Mouse (Mus musculus): ENCODE data around the gene Cops8.
A peak's percentile ranks its signal among the peaks of the same experiment; 100 is the strongest.

Gene Cops8

GRCm38 (mm10) chr1:90650781-90651437 is 48.1 kb downstream of the Cops8 start:
- peak; percentile 89 for DNase-seq (ENCODE audit: low read depth, low spot score)

DNA sequence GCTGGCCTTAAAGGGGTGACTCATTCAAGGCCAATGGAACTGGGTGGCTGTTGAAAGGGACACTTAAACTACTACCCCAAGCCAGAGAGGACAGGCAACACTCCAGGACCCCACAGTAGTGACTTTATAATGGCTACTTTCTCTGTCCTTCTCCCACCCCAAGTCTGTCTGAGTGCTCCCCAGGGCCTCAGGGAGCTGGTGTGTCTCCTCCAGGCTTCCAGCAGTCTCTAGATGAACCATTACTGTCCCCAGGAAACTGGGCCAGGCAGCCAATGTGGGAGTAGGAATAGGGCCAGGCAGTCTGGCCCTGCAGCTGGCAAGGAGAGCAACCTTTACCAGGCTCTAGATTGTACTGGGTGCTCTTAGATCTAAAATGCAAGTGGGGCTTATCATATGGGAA is 49.0 kb downstream of the Cops8 start:
- DNase-seq (ENCODE audit: low read depth, low spot score) = no peak

- DNase-seq (ENCODE audit: low read depth, low spot score) = no peak
These were observed 49.8 kb downstream of the Cops8 start for GRCm38 (mm10) chr1:90652553-90652952.

GRCm38 (mm10) chr1:90656492-90657245 is 53.9 kb downstream of the Cops8 start:
- DNase-seq (ENCODE audit: low read depth, low spot score) = no peak

DNA sequence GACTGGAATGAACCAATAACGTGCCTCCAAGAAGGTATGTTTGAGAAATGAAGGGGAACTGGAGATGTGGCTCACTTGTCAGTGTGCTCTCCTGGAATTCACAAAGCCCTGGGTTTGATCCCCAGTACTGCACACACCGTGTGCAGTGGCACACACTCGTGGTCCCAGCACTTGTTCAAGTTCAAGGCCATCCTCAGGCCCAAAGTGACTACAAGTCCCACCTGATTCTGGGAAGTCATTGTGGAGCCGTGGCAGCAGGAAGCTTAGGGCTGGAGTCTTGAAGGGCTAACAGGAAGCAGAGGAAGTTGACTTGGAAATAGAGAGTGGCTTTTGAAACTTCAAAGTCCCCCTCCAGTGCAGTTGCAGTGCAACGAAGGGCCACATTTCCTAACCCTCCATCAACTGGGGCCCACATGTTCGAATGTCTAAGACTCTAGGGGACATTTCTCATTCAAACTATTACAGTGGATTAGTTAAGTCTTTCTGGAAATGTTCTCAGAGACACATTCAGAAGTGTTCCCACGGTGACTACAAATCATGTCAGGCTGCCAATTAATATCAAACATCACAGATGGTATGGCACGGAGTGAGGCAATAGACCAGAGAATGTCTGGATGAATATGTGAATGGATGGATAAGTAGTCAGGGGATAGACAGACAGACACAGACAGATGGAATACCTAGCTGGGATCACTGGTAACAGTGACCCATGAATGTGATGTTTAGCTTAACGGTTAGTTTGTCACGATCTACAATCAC is 54.7 kb downstream of the Cops8 start:
- no peak for DNase-seq (ENCODE audit: low read depth, low spot score)

- no peak for DNase-seq (ENCODE audit: low read depth, low spot score)
These were observed 55.8 kb downstream of the Cops8 start for GRCm38 (mm10) chr1:90658581-90658980.

- DNase-seq (ENCODE audit: low read depth, low spot score) = no peak
These were observed 57.4 kb downstream of the Cops8 start for GRCm38 (mm10) chr1:90660150-90660549.

DNA sequence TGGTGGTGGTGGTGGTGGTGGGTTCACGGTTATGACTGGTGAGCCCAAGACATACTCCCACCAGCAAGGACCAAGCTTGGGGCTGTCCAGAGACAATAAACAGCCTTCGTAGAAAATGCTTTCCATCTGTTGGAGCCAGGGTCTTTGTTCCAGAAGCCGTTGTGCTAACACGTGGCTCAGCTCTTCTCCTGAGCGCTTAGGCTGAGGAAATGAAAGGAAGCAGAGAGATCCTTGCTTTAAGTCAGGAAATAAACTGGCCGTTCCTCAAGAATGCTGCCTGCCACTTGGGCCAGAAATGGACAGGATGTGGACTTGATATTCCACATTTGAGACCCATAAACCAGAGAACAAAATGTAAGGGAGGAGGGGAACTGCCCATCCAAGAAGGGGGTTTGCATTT is 59.7 kb downstream of the Cops8 start:
- DNase-seq (ENCODE audit: low read depth, low spot score) = no peak
